Mouse (Mus musculus) skeletal muscle tissue, adult 2 months (tissue): ENCODE data around the gene Scrn3.

Source experiments
- DNase-seq: peaks from one replicate; pipeline ENCODE4 v3.0.0-alpha.2; 2012; ENCODE audit warnings: low read depth, low spot score

The Scrn3 gene

DNA sequence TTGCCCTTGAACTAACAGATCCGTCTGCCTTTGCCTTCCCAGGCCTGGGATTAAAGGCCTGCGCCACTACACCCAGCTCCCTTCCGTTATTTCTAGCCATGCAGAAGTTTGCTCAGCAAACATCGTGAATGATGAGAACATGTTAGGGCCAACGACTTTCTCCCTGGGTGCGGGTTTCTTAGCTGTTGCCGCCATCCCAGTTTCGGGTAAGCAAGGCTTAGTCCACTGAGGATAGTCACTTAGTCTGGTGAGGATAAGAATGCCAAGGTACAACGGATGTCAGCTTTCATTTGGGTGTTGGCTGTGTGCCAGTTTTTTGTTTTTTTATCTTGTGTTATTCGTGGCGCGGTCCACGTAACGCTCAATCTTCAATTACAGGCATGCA, 708 bp downstream of the Scrn3 start:
- DNase-seq = peak; percentile 52

DNA sequence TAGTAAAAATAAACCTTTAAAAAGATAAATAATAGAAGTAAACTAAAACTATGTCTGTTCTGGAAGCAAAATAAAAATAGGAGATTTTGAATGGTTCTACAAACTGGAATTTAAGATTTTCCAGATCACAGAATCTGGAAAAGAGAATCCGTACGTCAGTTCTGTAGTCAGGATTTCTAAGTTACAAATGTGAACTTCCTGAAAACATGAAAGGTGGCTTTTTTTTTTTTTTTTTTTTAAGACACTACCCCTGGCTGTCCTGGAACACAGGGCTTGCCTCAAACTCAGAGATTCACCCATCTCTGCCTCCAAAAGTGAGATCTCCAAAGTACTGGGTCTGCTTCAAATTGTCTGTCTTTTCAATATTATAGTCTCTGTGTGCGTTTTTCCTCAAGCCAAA, 1.9 kb downstream of the Scrn3 start:
- DNase-seq = no peak

DNA sequence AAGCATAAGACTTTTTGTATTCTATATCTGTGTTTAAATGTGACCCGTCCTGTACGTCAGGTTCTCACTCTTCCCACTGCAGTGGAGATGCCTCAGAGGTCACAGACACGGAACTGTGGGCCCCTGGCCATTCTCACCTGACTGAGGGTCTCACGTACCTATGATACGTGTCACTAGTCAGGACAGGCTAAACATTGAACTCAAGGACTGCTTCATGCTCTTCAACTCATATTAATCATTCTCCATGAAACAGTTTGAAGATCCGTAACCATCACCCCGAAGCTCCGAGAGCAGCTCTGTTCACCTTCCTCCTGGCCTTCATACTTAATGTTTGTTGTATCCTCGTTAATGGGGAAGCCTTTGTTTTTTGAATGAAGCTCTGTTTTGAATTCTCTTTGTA, 5.0 kb downstream of the Scrn3 start:
- no peak for DNase-seq

DNA sequence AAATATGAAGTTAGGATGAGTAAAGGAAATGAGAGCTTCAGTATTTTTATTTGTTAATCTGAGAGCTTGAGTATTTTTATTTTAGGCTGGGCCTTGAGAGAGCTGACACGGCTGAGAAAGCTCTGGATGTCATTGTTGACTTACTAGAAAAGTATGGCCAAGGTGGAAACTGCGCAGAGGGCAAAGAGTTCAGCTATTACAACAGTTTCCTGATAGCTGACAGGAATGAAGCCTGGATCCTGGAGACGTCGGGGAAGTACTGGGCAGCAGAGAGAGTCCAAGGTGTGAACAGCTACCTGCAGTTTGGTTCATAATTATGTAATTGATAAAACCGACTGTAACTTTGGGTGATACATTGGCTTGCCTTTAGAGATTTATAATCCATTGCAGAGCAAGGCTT, 6.8 kb downstream of the Scrn3 start:
- DNase-seq = no peak

DNA sequence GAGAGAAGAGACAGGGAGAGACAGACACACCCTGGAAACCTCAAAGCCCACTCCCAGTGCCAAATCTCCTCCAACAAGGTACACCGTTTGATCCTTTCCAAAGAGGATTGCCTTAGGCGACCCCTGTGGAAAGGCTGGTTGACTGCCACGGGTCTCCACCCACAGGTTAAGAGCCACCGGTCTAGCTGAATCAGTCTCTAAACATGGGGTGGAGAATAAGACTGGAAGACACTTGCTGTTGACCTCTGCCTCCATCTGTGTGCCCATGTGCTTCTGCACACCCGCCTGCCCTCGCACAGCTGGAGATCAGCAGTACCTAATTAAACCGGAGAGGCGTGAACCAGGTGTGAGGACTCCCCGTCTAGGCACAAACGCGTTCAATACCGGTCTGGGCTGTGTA, 10.6 kb downstream of the Scrn3 start:
- no peak for DNase-seq

DNA sequence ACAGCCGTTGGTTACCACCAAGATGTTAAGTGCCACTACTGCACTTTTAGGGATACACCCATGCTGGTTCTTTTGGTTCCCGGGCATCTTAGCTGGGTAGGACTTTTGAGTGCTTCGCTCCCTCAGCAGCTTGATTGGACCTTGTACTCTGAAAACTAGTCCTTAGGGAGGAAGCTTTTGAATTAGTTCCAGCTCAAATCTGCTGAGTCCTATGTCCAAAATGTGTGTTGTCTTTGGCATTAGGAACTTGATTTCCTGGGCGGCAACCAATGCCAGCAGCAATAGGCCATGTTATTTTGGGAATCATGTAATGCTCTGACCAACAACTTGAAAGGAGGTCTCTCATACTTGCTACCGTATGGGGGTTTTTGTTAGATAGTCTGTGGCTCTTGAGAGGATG, 13.5 kb downstream of the Scrn3 start:
- no peak for DNase-seq

DNA sequence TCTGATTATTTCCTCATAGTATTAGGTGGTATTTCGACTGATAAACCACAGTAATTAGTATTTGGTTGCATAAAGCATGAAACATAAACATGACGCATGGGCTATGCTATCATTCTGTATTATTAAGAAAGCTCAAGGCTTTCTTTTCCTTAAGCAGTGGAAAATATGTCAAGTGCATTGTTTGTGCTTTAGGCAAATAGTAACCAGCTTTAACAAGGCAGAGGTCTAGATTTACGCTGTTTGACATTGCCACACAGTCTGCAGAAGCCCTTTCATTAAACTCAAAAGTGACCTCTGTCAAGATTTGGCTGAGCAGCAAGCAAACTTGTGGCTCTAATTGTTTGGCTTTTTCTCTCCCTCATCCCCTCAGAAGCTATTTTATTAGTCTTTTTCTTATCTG, 23.5 kb downstream of the Scrn3 start:
- DNase-seq = no peak

DNA sequence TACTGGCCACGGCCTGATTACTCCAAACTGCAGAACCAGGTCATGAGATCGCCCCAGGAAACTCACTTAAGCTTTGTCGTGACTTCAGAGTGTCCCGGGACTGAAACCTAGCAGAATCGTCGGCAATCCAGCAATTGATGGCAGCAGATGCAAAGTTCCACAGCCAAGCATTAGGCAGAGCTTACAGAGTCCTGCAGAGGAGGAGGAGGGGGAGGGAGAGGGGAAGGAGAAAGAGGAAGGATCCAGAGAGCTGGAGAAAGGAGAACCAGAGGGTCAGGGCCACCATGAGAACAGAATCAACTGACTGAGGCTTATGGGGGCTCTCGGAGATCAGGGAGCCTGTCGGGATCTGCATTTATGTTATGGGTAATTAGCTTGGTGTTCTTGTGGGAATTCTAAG, 26.0 kb downstream of the Scrn3 start:
- peak; percentile 12 for DNase-seq

DNA sequence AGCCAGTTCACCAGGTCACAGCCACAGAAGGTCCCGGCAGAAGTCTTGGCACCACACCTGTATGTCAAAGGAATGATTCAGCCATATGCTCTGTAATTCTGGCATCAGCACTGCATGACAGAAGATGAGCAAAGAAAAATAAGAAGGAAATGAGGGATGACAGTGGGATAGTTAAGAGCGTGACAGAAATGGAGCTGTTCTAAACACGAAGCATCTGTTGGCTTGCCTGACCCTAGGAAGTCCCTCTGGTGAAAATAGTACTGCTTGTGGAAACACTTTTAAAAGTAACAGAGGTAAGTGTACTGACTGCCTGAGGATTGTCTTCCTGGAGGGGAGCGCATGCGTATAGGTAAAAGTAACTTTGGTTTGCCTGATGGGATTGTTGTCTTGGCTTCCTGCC, 31.3 kb downstream of the Scrn3 start:
- DNase-seq = no peak

DNA sequence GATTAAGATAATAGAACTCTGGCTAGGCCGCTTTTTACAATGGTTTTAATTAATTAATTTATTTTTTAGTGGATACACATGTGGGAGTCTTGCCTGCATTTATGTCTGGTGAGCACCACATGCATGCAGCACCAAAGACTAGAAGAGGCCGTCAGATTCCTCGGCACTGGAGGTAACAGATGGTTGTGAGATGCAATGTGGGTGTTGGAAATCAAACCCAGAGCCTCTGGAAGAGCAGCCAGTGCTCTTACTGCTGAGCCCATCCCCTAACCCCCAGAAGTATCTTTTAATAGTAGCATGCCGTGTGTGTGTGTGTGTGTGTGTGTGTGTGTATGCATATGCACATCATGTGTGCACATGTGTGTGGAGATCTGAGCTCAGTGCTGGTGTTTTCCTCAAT, 32.8 kb downstream of the Scrn3 start:
- DNase-seq = no peak

DNA sequence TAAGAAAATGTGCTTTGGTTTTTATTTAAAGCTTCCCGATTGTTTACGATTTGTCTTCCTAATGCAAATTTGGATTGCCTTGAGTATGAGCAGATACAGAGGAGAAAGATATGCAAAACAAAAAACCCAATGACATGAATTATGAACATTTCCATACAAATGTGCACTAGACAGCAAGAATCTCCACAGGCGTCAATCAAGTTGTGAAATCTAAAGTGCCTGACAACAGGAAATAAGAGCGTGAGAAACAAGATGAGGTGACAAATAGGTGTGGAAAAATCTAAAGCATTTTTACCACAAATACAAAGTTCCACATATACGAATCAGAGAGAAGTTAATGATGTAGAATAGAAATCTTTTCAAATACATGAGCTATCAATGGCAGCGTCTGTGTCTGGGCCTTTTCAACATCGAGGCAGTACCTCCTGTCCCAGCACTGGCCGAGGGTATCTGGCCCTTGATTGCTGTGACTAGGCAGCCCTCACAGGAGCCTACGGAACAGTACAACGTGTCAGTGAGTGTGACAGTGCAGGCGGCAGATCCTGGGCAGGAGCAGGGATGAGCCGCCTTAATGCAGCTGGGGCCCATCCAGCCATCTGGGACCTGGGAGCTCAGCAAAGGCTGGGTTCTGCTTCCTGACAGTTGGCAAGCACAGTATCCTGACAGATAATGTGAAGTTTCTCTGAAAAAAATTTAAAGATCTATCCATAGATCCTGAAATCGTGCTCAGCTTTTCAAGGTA, 34.1 kb downstream of the Scrn3 start:
- DNase-seq = no peak

DNA sequence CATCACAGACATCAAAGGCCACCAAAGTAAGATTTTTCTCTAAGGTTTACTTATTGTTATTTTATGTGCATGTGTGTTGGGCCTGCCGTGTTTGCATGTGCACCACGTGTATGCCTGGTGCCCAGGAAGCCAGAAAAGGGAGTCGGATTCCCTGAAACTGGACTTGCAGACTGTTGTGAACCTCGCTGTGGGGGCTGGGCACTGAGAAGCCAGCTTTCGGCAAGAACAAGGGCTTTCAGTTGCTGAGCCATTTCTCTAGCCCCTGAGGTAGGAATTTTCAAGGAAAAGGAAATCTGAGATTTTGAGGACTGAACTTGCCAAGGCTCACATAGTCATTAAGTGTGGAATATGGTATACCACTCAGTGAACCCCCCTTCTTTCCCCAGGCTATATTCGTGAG, 34.7 kb downstream of the Scrn3 start:
- no peak for DNase-seq

DNA sequence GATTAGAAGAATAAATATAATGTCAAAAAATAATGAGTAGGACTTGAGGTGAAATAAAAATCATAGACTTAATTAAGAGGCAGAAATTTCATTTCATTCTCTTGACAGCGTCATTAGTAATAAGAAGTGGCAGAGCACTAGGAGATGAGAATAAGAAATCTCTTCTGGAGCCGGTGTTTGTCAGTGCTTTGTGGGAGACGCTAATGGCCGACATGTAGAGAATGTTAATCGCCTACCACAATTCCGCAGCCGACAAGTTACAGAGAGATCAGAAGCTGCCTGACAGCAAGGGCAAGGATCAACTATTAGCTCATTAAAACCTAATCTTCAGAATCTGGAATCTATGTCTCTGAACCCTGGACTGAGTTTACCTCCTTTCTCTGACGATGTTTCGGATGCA, 35.4 kb downstream of the Scrn3 start:
- no peak for DNase-seq

DNA sequence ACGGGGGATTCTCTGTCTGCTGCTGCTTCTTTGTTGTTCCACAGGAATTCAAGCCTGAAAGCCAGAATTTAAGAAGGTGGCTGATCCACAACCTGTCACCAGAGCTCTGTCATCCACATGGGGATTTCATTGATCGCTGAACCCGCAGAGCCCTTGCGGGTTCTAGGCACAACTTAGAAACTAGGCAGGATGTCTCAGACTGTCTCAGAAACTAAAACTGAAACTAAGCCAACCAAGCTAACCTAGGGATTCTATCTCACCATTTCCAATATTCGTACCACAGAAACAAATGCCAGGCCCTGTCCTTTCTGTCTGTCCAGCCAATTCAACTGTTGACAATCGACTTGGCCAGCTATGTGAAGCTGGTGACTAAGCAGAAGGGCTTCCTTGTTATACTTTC, 35.8 kb downstream of the Scrn3 start:
- no peak for DNase-seq

DNA sequence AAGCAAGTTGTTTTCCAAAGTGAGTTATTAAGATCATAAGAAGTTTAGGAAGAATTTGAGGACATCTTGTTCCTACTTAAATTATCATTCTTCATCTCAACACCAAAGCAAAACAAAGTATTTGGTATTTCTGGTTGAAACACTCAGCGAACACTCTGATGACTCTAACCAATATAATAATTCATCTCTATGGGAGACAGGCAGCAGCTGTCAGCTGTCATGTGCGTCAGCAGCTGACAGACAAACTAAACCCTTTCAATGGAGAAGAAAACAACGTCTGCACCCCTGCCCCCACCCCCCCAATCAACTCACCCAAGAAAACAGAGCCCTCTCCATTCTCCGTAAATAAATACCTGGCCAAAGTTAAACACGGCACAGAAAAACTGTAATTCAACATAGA, 39.1 kb downstream of the Scrn3 start:
- DNase-seq = peak; percentile 34

DNA sequence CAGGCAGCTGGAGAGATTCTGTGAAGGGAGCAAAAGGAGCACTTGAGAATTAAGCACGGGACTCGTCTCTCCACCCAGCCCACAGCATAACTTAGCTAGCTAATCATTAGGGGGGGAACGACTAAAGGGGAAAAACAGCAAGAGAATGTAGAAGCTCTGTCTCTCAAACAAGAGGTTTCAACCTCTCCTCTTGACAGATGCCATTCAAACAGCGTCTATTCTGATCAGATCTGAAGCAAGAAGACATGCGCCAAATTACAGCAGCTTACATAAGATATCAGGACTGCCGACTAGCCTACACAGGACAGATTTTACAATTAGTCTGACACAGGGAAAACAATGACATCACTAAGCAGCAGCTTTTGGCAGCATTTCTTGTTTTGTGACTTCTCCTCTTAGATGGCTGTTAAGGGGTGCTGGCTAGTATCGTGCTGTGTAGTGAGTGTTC, 39.5 kb downstream of the Scrn3 start:
- DNase-seq = peak; percentile 25

DNA sequence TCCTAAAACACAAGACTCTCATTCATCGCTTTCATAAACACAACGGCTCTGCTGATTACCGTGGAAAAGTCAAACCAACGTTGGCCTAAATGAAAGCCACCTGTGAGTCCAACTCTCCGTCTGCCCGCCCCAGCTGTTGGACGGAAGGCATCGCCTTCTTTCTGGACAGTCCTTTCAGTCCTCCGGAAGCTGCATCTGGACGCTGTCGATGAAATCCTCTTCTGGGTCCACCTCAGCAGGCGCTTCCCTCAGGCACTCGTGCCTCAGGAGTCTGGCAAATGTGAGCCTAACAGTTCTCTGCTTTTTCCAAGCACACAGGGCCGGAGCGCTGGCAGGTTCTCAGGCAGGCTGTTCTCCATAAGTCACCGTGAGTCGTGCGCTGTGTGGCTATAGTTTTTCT, 44.6 kb downstream of the Scrn3 start:
- DNase-seq = peak; percentile 10

DNA sequence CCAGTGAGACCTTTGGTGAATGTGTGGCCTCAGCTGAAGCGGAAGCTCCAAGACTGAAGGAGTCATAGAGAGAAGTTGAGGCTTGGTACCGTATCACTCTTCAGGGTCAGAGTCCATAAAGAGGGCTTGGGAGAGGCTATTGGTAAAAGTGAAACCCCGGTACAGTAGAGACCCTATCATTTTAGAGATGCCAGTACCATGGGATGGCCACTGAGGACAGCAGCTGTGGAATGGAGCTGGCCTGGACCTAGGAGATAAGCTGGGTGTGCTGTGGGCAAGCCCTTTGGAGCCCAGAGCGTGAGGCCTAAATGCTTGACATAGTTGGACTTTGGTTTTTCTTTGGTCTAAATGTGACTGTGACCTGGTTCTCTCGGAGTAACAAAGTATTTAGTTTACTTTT, 47.5 kb downstream of the Scrn3 start:
- DNase-seq = no peak

DNA sequence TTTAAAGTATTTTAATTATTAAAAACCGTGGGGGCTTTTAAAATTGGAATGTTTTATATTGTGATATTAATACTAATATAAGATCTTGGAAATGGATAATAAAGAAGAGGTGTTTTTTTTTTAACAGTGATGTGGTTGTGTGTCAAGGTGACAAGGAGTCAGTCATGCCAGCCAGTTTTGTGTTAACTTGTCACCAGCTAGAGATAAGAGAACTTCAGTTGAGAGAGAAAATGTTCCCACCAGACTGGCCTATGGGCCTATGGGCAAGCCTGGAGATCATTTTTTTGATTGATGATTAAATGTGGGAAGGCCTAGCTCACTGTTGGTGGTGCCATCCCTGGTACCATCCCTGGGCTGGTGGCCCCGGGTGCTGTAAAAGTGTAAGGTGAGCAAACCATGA, 48.1 kb downstream of the Scrn3 start:
- no peak for DNase-seq

DNA sequence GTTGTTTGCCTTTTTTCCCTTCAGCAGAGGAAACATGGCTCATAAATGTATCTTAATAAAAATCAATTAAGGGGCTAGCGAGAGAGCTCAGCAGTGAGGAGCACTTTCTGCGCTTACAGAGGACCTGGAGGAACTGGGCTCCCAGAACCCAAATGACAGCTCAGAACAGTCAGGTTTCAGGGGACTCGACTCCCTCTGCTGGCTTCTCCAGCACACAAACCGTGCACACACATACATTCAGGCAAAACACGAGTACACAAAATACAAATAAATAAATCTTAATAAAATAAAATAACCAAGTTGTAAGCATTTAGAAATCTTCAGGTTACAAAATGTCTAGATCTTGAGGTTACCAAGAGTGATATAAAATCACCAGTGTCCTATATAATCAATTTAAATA, 51.0 kb downstream of the Scrn3 start:
- no peak for DNase-seq

DNA sequence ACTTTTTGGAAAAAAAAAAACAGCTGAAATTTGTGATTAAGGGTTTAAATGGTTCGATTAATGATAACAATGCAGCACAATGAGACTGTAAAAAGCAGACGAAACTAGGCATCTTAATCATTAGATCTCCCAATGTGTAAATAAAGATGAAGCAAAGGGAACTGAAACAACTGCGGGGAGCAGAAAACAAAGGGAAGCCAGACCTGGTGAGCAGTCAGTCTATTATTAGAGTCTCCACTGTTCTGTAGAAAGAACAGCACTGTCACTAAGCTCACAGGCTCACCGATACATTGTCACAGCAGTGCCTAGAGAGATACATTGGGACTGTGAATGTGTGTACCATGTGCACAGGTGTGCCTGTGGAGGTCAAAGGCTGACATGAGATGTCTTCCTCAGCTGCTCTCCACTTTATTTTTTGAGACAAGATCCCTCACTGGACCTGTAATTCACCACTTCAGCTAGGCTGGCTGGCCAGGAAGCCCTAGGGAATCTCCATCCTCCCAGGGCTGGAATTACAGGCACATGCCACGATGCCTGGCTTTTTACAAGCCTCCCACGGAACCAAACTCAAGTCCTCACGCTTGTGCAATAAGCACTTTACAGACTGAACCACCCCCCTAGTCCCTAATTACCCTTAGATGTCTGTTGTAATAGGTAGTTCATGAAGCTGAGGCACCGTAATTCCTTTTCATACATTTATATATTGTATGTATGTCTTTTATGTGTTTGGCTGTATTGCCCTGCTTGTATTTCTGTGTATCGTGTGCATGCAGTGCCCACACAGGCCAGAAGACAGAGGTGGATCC, 59.3 kb downstream of the Scrn3 start:
- no peak for DNase-seq

DNA sequence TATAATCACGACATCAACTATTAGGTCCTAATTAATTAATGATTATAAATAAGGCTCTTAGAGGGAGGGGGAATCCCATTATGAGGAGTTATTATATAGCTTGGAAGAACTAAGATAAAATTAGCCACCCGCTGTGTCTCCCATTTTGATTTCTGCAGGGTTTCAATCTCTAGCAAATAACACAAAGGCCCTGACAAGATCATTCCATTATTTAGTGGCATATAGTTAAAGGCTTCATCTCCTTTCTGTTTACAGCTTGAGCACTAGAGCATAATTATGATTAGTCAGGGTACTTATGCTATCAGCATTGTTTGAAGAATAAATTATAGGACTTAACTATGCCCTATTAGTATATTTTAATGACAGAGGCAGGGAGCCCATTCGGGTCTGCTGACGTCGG, 65.9 kb downstream of the Scrn3 start:
- DNase-seq = no peak

DNA sequence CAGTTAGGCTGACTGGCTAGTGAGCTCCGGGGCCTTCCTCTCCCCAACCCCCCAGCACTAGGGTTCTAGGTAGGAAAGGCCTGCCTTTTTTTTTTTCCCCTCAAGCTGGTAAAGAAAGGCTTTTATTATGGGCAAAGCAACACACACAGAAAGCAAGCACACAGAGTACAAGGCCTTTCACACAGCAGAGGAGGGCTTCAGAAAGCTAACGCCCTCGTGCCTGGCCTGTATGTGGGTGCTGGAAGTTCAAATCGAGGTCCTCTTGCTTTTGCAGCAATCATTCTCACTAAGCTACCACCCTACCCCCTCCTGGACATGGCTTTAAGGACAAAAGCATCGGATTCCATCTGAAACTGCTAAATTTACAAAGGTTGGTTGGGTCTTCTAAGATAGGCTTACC, 67.3 kb downstream of the Scrn3 start:
- DNase-seq = no peak
